Mouse (Mus musculus) myocyte (in vitro differentiated cells): Measurements from ENCODE around the gene Eml6. TPM values are rescaled to one million over a fixed set of nuclear protein-coding genes. Genes with fewer than 3 reads are reported as not detected.

Experiments used
- H3K27me3 ChIP-seq: one replicate; pipeline ENCODE4 v1.6.1; 2011; ENCODE audit not compliant: control insufficient read depth, insufficient read depth, insufficient read length
- H3K36me3 ChIP-seq: one replicate; pipeline ENCODE4 v1.6.1; 2011; ENCODE audit not compliant: control insufficient read depth, insufficient read depth
- H3K4me2 ChIP-seq: one replicate; pipeline ENCODE4 v1.6.1; 2011; ENCODE audit warnings: low read depth, control low read depth
- H3K4me3 ChIP-seq: one replicate; pipeline ENCODE4 v1.5.1; 2011; ENCODE audit warnings: mild to moderate bottlenecking, control low read depth, moderate library complexity
- H3K79me2 ChIP-seq: one replicate; pipeline ENCODE4 v1.6.1; 2011; ENCODE audit not compliant: control insufficient read depth, insufficient read depth
- H3ac ChIP-seq: one replicate; pipeline ENCODE4 v1.6.1; 2011; ENCODE audit not compliant: control insufficient read depth, insufficient read length
- CEBPB ChIP-seq: IDR thresholded peaks from 2 replicates; pipeline ENCODE4 v1.6.1; 2011; ENCODE audit warnings: mild to moderate bottlenecking, moderate library complexity; ENCODE audit not compliant: poor library complexity, insufficient read depth, severe bottlenecking
- MYOD1 ChIP-seq, 3 experiments: IDR thresholded peaks; one replicate each; pipeline ENCODE4 v1.6.1; 2011; ENCODE audit warnings: control low read depth in 2 of 3, low read depth in 2 of 3, mild to moderate bottlenecking in 2 of 3, moderate library complexity in 1 of 3; ENCODE audit not compliant: insufficient read length in 2 of 3, control insufficient read depth in 1 of 3
- MYOG ChIP-seq, 3 experiments: IDR thresholded peaks; one replicate each; pipeline ENCODE4 v1.6.1; 2011; ENCODE audit warnings: control low read depth in 2 of 3, low read depth in 2 of 3, mild to moderate bottlenecking in 2 of 3; ENCODE audit not compliant: insufficient read length in 2 of 3, control insufficient read depth in 1 of 3, insufficient read depth in 1 of 3
- POLR2A ChIP-seq: IDR thresholded peaks from one replicate; pipeline ENCODE4 v1.6.1; 2011; ENCODE audit warnings: low read depth, mild to moderate bottlenecking, control low read depth, moderate library complexity; ENCODE audit not compliant: insufficient read length
- POLR2AphosphoS2 ChIP-seq: IDR thresholded peaks from one replicate; pipeline ENCODE4 v1.6.1; 2011; ENCODE audit warnings: low read depth, control low read depth; ENCODE audit not compliant: insufficient read length
- SRF ChIP-seq: IDR thresholded peaks from one replicate; pipeline ENCODE4 v1.6.1; 2011; ENCODE audit warnings: low read depth; ENCODE audit not compliant: control insufficient read depth, insufficient read length
- TCF12 ChIP-seq: IDR thresholded peaks from one replicate; pipeline ENCODE4 v1.6.1; 2011; ENCODE audit warnings: mild to moderate bottlenecking, control low read depth; ENCODE audit not compliant: poor library complexity, insufficient read depth, severe bottlenecking
- TCF3 ChIP-seq: IDR thresholded peaks from one replicate; pipeline ENCODE4 v1.6.1; 2011; ENCODE audit warnings: low read depth, control low read depth; ENCODE audit not compliant: insufficient read length
- USF1 ChIP-seq: IDR thresholded peaks from one replicate; pipeline ENCODE4 v1.6.1; 2011; ENCODE audit warnings: low read depth, mild to moderate bottlenecking, control low read depth, moderate library complexity
- polyA plus RNA-seq: library from polyadenylated mRNA; unstranded; fragments of >200 nt; fragmentation: generic; extraction: Trizol; gene quantifications from one replicate; pipeline ENCODE4 v1.2.1, GENCODE M21; 2012; ENCODE audit warnings: missing spikeins

Gene Eml6
- polyA plus RNA-seq, 1 experiment, result 0.41 TPM

DNA sequence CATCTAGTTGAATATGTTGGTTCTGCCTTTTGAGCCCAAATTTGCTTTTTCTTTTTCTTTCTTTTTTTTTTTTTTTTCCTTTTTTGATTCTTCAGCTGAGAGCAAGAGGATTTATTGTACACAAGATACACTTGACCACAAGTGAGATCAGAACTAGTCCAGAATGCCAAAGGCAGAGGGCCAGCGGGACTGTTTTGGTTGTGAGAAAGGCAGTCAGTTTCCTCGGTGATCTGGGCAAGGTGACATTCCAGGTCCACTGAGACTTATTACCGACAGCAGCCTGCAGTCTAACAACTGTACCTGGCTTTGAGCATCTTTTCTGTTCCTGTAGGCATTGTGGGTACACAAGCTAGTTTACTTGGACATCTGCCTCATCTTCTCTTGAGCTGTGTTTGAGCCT lies 323.1 kb downstream of the Eml6 start:
- no peak for TF ChIP-seq MYOD1 (IDR thresholded peaks at IDR 0.05; ENCODE audit: control insufficient read depth in 1 of 3, insufficient read length in 2 of 3, low read depth in 2 of 3)
- TF ChIP-seq TCF3, result no peak
- TF ChIP-seq POLR2AphosphoS2, result no peak
- no peak for TF ChIP-seq POLR2A
- Histone ChIP-seq H3ac (no peak overlapping the region), H3K36me3 (peaks cover 33% of the 10 kb centered on the region)

DNA sequence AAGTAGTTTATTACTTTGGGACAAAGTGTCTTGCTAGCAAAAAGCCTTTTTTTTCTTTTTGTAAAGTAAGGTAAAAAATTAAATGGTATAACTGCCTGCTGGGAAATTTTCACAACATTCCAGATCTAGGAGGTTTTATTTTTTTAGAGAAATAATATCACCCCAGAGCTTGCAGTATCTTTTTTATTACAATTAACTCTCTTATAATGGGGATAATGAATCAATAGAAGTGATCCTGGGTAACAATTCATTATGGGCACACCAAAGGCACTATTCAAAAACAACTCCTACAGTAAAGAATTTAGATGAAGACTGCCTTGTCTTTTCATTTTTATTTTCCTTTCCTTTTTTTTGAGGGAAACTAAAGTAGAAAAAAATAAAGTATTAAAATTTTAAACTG lies 331.1 kb downstream of the Eml6 start:
- TF ChIP-seq SRF (no peak), TCF12 (no peak)
- peak overlapping the region; percentile 92 for H3K4me2 ChIP-seq
- H3K4me3 ChIP-seq, result peak overlapping the region; percentile 93
- peaks cover 62% of the 10 kb centered on the region for H3K79me2 ChIP-seq
- no peak overlapping the region for H3ac ChIP-seq
- H3K27me3 ChIP-seq, result no peaks in the 10 kb centered on the region
- peaks cover 10% of the 10 kb centered on the region for H3K36me3 ChIP-seq

More for the DNA sequence above, 323.1 kb downstream of the Eml6 start:
- H3K79me2 ChIP-seq, result peaks cover 100% of the 10 kb centered on the region
- no peaks in the 10 kb centered on the region for H3K27me3 ChIP-seq
- H3K4me3 ChIP-seq, result no peak overlapping the region
- H3K4me2 ChIP-seq, result peak overlapping the region; percentile 20

DNA sequence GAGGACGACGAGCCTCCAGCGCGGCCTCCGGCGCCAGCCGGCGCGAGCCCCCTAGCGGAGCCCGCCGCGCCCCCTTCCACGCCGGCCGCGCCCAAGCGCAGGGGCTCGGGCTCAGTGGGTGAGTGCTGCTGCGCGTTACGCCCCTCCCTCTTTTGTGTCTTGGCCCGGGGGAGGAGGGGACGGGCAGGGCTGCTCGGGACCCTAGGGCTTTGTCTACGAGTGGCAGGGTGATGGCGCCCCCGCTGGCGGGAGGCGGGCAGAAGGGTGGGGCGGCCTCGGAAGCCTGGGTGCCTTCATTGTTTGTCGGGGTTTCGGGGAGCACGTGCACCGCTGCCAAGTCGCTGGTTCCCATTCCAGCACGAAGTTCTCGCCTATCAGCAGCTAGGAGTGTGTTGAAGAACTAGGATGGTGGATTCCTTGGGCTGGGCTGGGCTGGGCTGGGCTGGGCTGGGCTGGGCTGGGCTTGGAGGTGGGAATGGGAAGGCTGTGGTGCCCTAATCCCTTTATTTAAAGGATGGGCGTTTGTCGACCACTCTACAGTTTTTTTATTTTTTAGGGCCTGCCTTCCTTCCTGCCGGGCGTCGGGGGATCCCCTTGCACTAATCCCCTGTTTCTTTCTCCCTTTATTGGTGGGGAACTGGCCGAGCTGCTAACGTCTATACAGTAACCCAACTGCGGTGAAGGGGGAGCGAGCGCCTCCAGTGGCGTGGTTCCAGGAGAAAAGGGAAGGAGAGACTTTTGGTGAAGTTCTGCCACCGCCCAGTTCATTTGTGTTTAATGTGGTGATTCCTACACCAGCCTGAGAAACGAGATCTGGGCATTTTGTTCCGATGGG lies 332.0 kb downstream of the Eml6 start:
- H3ac ChIP-seq, result peak overlapping the region; percentile 94
- H3K4me2 ChIP-seq, result peak overlapping the region; percentile 92
- peaks cover 10% of the 10 kb centered on the region for H3K36me3 ChIP-seq
- H3K4me3 ChIP-seq, result peak overlapping the region; percentile 93
- TF ChIP-seq MYOG (IDR thresholded peaks at IDR 0.05; ENCODE audit: control insufficient read depth in 1 of 3, insufficient read depth in 1 of 3, insufficient read length in 2 of 3, low read depth in 2 of 3) (peak in 1 of 3 experiments; percentile 26), TCF3 (no peak), USF1 (no peak), POLR2AphosphoS2 (peak; percentile 21), TCF12 (no peak), SRF (no peak), POLR2A (peak; percentile 42), CEBPB (no peak)
- no peaks in the 10 kb centered on the region for H3K27me3 ChIP-seq
- peaks cover 52% of the 10 kb centered on the region for H3K79me2 ChIP-seq

Other genes with a start within 250 kb of the Eml6 start
- 0.04 TPM for gene 4931440F15Rik, start 200.4 kb downstream of the Eml6 start, polyA plus RNA-seq
- gene Sptbn1, start 242.1 kb upstream of the Eml6 start, polyA plus RNA-seq, result 85.4 TPM